Mouse (Mus musculus) frontal cortex, adult 2 months (tissue): ENCODE measurements around the gene Slc15a4. TPM values are rescaled to one million over a fixed set of nuclear protein-coding genes. Genes with fewer than 3 reads are reported as not detected.
A peak's percentile ranks its signal among the peaks of the same experiment; 100 is the strongest.

Source experiments
- DNase-seq, 2 experiments: peaks; one replicate each; pipeline ENCODE4 v3.0.0; 2022; ENCODE audit warnings: low spot score in 1 of 2; ENCODE audit errors: extremely low spot score in 1 of 2
- polyA plus RNA-seq: library from polyadenylated mRNA; depleted of rRNA; stranded (reverse); fragments of >200 nt; gene quantifications from 2 replicates; pipeline ENCODE4 v1.2.3, GENCODE M21; 2012; rRNA removed

Slc15a4 gene
- polyA plus RNA-seq: 18.5 and 22.1 TPM in 2 replicates

DNA sequence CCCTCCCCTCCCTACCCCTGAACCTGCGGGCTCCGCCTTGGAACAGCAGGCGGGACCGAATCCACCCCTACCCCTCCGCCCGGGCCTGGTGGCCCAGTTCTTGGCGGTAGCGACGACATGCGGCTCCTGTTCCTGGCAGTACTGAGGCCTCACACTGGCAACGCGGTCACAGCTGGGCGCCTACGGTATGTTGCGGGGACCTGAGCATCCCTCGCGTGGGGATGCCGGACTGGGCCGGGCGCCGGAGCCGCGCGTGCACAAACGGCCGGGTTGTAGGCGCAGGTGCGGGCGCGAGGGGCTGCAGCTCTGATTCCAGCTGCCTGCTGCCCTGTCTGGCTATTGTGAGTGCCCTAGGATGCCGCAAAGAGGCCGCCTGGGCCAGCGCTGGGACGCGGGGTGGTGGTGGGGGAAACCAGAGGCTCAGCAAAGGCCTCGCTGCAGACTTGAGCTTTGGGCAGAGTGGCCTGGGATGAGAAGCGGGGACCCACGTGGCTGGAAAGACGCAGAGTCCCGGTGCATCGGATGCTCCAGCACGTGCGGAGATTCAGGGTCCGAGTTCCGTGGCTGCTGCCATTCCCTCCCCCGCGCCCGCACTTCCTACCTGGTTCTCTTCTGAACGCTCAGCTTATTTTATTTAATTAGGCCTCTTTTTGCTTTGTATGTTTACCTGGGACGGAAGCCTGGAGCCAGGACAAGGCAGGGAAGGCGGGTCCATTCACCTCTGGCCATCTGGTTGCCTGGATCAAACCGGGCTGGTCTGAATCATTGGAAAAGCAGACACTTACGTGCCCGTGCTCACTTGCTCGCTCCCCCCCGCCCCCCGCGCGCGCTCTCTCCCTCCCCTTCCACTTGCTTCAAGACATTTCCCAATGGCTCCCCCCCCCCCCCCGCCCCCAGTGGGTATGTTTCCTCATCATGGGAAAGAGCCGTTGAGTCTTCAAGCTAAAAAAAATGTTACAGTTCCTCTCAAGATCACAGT is at the start of gene Slc15a4, which contains the start of gene Glt1d1:
Slc15a4 (minus strand) TSS at position 731 of the 979 bp plus-strand sequence.
Glt1d1 (plus strand) TSS at position 96 of the 979 bp plus-strand sequence.
- DNase-seq: peak in 1 of 2 experiments; percentile 53

DNA sequence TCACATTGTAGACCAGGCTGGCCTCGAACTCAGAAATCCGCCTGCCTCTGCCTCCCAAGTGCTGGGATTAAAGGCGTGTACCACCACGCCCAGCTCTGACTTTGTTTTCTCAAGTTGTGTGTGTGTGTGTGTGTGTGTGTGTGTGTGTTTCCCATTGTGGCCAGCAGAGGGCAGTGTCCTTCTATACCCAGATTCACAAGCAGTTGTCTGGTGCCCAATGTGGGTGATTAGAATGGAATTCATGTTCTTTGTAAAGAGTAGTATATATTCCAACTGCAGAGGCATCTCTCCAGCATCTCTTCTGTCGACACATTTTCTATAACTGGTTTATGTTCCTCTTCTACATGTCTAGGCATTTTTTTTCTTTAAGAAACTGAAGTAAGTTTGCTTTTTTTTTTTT is 45.8 kb upstream of the Slc15a4 start:
- DNase-seq: no peak

DNA sequence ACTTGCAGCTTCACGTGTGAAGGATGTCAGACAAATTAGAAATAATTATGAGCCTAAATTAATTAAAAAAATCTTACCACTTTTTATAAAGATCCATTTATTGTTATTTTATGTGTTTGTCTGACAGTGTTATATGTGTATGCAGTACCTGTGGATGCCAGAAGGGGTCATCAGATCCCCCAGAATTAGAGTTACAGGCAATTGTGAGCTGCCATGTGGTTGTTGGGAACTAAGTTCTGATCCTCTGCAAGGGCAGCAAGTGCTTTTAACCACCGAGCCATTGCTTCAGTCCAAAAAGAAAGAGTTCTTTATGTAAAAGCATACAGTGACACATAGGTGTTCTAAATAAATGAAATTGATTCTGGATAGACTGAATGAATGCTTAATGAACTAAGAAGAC is 44.9 kb upstream of the Slc15a4 start:
- DNase-seq: no peak

DNA sequence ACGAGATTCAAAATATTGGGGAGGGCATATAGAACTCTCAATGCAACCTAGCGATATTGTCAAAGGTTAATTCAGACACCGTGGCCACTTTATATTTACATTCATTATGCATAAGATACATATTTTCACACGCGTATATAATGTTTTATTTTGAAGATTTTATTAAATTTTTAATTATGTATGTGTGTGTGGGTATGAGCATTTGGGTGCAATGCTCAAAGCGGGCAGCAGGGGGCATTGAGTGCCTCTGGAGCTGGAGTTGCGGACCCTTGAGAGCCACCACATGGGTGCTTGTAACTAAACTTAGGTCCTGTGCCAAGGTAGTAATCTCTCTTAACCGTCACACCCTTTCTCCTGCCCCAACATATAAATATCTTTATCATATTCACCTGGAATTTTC is 41.2 kb upstream of the Slc15a4 start:
- no peak for DNase-seq

DNA sequence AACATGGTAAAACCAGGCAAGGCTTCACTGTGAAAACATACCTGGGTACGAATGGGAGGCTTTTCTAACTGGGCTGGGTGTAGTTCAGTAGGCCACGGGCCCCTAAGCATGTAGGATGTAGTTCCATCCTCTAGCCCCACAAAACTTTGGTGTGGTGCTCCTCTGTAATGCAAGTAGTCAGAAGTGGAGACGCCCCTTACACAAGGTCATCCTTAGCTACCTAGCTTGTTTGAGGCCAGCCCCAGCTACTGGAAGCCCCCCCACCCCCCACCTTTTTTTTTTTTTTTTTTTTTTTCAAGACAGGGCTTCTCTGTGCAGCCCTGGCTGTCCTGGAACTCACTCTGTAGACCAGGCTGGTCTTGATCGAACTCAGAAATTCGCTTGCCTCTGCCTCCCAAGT is 28.3 kb upstream of the Slc15a4 start:
- DNase-seq: no peak

DNA sequence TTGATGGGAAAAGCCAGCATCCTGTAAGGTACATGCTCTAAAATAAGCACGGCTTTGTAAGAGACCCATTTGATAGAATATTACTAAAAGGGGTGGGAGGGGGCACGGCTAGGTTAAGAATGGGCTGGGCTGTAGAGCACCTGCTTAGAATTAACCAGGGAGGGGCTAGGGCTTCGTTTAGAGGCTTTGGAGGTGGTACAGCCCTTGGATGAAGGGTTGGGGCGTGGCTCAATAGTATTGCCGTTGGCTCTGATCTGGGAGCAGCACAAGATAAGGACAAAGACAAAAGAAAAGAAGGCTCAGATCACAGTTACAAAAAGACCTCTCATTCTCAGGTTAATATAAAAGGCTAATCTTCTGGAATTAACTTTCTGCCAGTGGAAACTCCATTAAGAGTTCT is 27.6 kb upstream of the Slc15a4 start:
- no peak for DNase-seq

DNA sequence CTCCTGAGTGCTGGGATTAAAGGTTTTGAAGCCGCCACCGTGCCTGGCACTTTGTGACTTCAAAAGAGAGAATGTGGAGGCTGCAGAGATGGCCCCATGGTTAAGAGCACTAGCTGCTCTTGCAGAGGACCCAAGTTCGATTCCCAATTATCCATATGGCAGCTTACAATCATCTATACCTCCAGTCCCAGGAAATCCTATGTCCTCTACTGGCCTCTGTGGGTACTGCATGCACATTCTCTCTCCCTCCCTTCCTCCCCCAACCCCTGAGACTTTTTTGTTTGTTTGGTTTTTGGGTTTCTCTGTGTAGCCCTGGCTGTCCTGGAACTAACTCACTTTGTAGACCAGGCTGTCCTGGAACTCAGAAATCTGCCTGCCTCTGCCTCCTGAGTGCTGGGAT is 26.6 kb upstream of the Slc15a4 start:
- DNase-seq: no peak

DNA sequence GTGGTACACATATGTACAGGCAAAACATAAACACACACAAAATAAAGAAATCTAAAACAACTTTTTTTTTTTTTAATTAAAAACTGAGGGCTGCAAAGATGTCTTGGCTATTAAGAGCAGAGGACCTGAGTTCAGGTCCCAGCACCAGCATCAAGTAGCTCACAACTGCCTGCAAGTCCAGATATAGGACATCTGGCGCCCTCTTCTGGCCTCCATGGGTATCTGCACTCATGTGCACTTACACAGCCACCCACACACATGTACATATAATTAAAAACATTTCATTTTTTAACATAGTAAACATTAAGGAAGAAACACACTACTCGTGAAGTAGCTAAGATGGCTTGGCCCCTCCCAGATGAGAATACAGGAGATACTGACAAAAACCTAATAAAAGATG is 25.6 kb upstream of the Slc15a4 start:
- no peak for DNase-seq

DNA sequence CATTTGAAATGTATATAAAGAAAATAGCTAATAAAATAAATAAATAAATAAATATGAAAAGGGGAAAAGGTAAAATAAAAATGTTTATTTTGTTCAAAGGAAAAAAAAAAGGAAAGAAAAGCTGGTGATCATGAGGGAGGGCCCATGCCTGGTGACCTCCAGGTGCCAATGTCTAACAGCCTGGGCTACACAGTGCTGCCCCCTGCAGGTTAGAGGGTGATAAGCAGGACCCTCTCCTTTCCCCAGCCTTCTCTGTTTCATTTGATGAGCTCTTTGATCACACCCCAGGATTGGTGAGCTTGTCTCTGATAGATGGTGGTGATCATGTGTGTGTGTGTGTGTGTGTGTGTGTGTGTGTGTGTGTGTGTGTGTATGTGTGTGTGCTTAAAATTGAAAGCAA is 16.4 kb upstream of the Slc15a4 start:
- peak in 1 of 2 experiments; percentile 45 for DNase-seq

DNA sequence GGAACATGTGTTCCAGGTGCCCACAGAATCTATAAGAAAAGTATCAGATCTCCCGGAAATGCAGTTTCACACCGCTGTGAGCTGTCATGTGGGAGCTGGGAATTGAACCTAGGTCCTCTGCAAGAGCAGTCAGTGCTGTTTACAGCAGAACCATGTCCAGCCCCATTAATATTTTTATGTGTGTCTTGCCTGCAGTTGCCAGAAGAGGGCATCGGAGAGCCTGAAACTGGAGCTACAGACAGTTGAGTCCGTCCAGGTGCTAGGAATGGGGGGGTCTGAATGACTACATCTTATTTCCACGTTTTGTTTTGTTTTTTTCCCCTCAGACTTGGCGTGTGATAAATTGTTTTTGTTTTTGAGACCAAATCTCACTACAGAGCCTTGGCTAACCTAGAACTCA is 15.3 kb upstream of the Slc15a4 start:
- DNase-seq: peak in 1 of 2 experiments; percentile 68

DNA sequence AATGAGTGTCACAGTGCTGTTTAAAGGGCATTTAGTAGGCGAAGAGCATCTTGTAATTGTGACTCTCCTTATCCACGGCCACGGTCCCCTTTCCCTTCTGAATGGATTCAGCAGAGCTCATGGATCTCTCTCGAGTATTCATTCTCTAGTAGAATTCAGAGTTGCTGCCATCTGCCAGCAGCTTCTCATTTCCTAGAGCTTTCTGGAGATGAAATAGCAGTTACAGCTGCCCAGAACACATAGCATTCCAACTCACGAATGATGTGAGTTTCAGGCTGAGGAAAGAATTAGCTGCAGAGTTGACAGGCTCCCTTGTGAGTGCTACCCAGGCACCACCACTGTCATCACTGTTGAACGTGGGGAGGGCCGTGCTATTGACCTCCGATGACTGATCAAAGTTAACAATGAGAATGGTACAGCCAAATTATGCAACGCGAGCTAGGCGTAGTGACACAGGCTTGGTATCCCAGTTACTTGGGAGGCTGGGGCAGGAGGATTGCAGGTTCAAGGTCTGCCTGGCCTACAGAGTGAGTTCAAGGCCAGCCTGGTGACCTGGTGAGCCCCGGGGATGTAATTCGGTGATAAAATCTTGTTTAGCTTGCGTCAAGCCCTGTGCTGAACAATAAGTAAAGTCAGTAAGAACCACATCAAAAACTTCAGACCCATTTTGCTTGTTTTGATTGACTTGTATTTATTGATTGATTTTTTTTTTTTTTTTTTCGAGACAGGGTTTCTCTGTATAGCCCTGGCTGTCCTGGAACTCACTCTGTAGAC is 8.7 kb upstream of the Slc15a4 start:
- peak in 1 of 2 experiments; percentile 32 for DNase-seq

DNA sequence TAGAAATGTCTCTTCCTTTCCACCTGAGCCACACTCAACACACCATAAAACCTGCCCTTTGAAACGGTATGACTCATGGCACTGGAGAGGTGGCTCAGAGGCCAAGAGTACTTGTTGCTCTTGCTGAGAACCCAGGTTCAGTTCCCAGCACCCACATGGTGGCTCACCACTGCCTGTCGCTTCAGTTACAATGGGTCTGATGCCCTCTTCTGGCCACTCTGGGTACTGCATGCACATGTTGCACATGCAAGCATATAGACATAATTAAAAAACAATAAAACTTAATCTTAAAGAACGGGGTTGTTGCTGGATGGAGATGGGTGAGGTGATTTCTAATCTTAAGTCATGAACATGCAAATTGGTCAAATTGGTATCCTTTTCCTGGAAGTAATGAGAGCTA is 7.7 kb upstream of the Slc15a4 start:
- no peak for DNase-seq

DNA sequence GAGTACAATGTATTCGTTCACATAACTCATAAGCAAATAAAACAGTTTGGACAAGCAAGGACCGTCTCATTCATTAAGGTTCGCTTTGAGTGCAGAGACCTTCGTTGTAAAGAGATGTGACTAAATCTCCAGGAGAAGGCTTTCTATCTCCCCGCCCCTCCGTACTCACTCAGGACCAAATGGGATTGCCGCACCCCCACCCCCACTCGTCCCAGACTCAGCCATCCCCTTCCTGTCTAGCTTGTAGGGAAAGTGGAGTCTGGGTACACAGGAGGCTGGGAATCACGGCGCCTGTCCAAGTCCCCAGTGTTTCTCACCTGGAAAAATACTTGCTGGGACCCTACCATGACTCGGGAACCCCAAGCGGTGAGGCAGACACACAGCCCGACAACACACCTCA is 6.9 kb upstream of the Slc15a4 start:
- DNase-seq: no peak

DNA sequence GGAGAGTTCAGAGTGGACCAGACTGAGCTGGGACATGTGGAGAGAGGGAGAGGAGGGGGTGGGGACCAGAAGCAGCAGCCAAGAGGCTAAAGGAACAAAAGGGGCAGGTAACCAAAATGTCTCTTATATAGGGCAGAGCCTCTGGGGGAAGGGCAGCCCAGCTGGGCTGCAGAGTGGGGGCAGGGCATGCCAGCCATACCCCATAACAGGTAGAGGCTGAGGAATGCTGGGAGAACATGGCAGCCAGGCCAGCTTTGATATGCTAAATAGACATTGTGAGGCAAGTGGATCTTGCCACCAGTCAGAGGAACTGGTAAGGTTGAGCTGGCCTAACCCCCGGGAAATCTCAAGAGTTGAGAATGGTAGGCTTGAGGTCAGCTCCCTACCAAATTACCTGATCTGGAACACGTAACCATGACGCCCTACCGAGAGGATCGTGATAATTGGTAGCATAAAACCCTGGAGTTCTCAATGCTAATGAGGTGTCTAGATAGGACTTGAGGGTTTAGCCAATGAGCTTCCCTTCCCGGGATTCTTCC is 6.4 kb upstream of the Slc15a4 start:
- DNase-seq: no peak

DNA sequence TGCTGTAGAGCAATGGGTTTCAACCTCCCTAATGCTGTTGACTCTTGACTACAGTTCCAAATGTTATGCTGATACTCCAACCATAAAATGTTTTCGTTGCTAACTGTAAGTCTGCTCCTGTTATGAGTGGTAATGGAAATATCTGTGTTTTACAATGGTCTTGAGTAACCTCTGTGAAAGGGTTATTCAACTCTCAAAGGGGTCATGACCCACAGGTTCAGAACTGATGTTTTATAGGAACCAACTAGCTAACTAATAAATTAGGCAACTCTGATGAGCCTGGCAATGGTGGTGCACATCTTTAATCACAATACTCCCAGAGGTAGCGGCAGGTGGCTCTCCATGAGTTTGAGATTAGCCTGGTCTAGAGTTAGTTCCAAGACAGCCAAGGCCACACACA is 5.5 kb upstream of the Slc15a4 start:
- no peak for DNase-seq

DNA sequence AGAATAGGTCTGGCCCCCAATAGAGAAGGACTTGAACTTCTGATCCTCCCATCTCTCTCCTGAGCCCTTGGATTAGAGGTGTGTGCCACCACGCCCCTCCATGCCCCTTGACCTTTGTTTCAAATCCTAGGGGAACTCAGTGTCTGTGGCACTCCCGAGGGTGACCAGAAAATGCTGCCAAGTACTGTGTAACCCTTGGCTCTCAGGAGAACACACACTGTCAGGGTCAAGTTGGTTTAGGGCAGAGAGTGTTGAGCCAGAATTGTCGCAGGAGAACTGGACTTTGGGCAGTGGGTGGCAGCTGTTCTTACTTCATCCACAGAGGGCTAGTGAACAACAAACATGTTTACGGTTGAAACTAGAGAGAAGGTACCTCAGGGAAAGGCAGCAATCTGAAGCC is 4.9 kb upstream of the Slc15a4 start:
- DNase-seq: no peak

DNA sequence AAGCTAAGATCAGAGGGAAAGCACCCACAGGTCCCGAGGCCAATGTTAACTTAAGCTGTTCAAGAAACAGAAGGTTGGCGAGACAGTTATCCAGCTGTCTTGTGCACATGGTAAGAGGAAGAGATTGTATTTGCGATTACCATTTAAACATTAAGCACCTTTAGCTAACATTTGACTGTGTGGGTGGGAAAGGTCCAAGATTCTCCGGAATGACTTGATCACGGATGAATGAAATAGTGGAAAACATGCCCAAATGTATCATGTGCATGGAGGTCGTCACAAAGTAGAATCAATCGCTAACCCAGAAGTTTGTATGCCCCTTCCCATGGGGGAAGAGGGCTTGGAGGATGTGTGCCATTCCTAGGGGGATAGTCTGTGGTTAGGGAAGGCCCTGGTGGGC is 969 bp upstream of the Slc15a4 start:
- no peak for DNase-seq

DNA sequence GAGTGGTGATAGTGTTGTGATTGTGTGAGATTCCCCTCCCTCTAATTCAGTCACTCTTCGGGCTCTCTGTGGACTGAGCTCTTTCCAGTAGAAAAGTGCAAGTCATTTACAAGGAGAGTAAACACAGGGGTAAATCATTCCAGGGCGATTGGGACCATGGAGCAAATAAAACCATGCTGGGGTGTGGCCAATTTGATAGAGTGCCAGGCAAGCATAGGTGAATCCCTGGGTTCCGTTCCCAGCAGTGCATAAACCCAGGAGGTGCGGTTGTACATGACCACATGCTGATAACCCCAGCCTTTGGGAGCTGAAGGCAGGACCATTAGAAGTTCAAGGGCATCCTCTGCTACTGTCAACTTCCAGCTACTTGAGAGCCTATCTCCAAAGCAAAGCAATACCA is 491 bp upstream of the Slc15a4 start:
- no peak for DNase-seq

DNA sequence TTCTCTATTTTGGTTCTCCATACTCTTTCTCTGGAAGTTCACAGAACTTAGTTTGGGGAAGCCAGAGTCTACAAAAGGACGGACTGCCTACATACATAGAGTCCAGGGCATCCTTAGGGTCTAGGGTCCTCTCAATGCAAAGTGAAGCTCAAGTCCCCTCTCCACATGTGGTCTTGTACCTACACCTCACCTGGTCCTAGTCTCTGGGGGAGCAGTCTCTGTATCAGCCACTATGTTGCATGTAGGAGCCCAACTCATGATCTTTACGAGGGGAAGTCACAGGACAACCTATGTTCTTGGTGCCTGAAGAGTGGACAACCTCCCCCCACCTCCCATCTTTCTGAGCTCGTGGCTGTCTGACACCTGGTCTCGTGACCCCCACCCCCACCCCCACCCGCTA is 1.0 kb downstream of the Slc15a4 start:
- DNase-seq: no peak

DNA sequence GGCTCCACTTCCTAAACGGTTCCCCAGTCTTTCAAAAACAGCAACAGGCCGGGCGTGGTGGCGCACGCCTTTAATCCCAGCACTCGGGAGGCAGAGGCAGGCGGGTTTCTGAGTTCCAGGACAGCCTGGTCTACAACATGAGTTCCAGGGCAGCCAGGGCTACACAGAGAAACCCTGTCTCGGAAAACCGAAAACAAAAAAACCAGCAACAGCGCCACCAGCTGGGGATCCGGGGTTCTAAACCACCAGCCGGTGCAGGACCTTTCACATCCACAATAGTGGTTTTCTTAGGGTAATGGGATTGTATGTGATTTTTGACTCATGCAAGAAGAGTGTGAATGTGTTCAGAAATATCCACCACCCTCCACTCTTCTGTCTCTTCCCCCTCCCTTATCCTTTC is 5.5 kb downstream of the Slc15a4 start:
- DNase-seq: no peak
